Mouse (Mus musculus): ENCODE results near the gene Btk.

DNA sequence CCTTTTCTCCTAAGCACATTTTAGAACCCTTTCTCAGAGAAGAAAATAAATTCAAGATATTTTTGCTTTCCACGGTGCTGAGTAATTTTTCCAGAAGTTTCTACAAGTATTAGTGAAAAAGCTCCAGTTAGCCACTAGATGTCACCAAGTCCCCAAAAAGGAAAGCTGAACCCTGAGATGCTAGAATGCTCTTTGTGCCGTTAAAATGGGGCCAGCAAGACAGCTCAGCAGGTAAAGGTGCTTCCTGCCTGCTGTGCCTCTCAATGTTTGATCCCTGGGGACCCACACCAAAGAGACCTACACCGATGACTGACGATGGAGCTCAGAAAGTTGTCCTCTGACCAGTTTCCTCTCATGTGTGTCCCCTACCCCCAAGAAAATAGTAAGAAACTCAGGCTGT lies 26.1 kb upstream of the Btk start:
- peak; percentile 54 for TF ChIP-seq CTCF (IDR thresholded peaks at IDR 0.05; ENCODE audit: low read depth)
- no peak for TF ChIP-seq EP300 (IDR thresholded peaks at IDR 0.05; ENCODE audit: low read depth)

All from liver, embryonic 14.5 days (tissue).